Mouse (Mus musculus) thymus, adult 2 months (tissue): ENCODE results near the gene Cdh22. TPM values are rescaled to one million over a fixed set of nuclear protein-coding genes. Genes with fewer than 3 reads are reported as not detected.

Source experiments
- DNase-seq: peaks from one replicate; pipeline ENCODE4 v3.0.0; 2021
- H3K27ac ChIP-seq: fragments of 200-500 bp; 2 replicates; pipeline ENCODE4 v1.5.1; 2012; ENCODE audit warnings: low read length, control low read depth; ENCODE audit not compliant: control insufficient read depth, insufficient read depth
- H3K27me3 ChIP-seq: fragments of 200-500 bp; 2 replicates; pipeline ENCODE4 v1.6.1; 2012; ENCODE audit warnings: mild to moderate bottlenecking, low read length, moderate library complexity, mixed read lengths; ENCODE audit not compliant: control insufficient read depth, insufficient read depth
- H3K36me3 ChIP-seq: fragments of 200-500 bp; 2 replicates; pipeline ENCODE4 v1.6.1; 2012; ENCODE audit warnings: mild to moderate bottlenecking, low read length, moderate library complexity; ENCODE audit not compliant: control insufficient read depth, insufficient read depth
- H3K4me1 ChIP-seq: fragments of 200-500 bp; replicated peaks from 2 replicates; pipeline ENCODE4 v1.6.1; 2012; ENCODE audit warnings: low read length; ENCODE audit not compliant: control insufficient read depth, insufficient read depth
- H3K4me3 ChIP-seq: fragments of 200-500 bp; 2 replicates; pipeline ENCODE4 v1.5.1; 2012; ENCODE audit warnings: mild to moderate bottlenecking, low read length, control low read depth, moderate library complexity; ENCODE audit not compliant: control insufficient read depth, insufficient read depth
- CTCF ChIP-seq: fragments of 200-500 bp; IDR thresholded peaks from 2 replicates; pipeline ENCODE4 v1.5.1; 2012; ENCODE audit warnings: mild to moderate bottlenecking, control low read depth, low read length, moderate library complexity, borderline replicate concordance; ENCODE audit not compliant: control insufficient read depth, poor library complexity, insufficient read depth; ENCODE audit errors: extremely low read depth
- POLR2A ChIP-seq: fragments of 200-500 bp; IDR thresholded peaks from 2 replicates; pipeline ENCODE4 v1.6.1; 2012; ENCODE audit warnings: mild to moderate bottlenecking, low read length, control low read depth, moderate library complexity; ENCODE audit not compliant: control insufficient read depth, poor library complexity, insufficient read depth; ENCODE audit errors: extremely low read depth
- WGBS: fragments of 180-500 bp; shearing (Covaris S2); methylation state at CpG from one replicate; pipeline ENCODE4 v1.1.7; 2018; 5-methylcytosine and 5-hydroxymethylcytosine counted together
- polyA plus RNA-seq: library from polyadenylated mRNA; depleted of rRNA; stranded (reverse); fragments of >200 nt; gene quantifications from 2 replicates; pipeline ENCODE4 v1.2.3, GENCODE M21; 2012

Gene Cdh22
- polyA plus RNA-seq, 1 experiment = 1.2 TPM

DNA sequence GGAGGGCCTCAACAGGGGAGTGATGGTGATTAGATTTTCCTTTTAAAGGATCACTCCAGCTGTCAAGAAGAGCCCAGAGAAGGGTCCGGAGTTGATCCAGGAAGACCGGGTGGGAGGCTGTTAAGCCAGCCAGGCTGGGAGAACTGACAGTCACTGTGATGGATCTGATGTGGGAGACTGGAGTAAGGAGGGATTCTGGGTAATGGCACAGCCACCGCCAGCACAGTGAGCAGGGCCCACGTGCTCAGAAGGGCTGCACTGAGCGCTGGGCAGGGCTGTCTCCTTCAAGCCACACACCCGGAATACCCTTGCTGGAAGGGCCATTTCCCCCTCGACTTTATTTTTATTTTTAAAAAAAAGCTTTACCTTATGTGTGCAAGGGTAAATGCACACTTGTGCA lies 29.7 kb downstream of the Cdh22 start:
- DNase-seq = no peak
- H3K27ac ChIP-seq = no peak overlapping the region
- no peak overlapping the region for H3K4me3 ChIP-seq
- TF ChIP-seq CTCF = no peak
- no peak for TF ChIP-seq POLR2A
- no peaks in the 10 kb centered on the region for H3K36me3 ChIP-seq
- WGBS = 43% methylated on average over 7 of the region's 7 CpGs
- no peaks in the 10 kb centered on the region; the same call in 1 of the 2 replicates for H3K27me3 ChIP-seq
- H3K4me1 ChIP-seq = no peaks in the 10 kb centered on the region

DNA sequence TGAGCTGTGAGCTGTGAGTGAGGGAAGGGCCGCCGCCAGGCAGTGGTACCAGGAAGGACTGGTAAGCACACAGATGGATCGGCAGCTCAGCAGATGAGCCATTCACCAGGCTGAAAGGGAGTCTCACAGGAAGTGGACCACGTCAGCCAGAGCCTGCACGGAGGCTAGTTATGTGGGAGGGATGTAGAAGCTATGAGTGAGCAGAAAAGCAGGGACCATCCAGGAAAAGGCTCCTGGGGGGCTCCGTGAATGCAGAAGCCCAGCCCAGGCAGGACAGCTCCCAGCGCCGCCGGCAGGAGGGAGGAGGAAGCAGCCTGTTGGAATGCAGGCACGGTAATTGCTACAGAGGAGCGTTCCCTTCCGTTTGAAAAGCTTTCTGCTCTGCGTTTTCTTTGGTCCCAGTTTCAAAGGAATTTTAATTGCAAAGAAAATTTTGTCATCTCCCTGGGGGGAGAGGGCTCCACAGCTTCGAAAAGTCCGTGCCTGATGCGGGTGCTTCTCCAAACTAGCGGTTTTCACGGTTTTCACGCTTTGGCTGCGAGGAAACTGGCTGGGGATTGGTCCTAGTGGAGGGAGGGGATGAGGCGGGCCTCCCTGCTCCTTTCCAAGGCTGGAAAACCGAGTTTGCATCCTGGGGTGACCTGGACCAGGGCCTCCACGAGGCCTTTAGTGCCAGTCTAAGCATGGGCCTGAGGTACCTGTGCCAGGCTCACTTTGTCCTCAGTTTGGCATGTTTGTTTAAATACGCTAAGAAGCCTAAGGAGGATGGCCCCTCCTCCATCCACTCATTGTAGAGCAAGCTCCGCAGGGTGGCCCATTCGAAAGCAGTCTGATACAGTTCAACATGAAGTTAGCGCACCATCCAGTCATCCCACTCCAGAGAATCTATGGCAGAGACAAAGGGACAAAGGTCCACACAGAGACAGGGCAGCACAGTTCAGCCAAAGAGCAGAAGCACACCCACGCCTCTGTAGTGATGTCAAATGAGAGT lies 32.6 kb downstream of the Cdh22 start:
- H3K27me3 ChIP-seq = no peaks in the 10 kb centered on the region; the same call in 1 of the 2 replicates

DNA sequence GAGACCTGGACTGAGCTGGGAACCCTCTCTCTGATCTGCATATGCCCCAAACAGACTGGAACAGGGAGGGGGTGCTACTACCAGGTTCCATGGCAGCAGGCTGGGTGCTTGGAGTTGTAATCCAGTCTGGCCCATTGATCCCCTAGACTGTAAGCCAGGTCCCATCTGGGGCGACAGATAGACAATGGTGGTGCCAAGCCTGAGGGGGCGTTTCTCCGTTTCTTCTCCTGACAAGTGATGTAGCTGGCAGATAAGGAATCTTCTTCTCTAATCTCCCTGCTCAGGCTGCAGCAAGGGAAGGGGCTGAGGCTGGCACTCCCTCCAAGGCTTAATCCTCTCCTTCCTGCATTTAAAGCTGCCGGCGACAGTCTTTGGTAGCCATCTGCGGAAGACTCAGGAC lies 37.1 kb downstream of the Cdh22 start:
- Histone ChIP-seq H3K4me3 (no peak overlapping the region), H3K36me3 (no peaks in the 10 kb centered on the region), H3K4me1 (no peaks in the 10 kb centered on the region), H3K27me3 (peaks cover 2% of the 10 kb centered on the region; the same call in 1 of the 2 replicates), H3K27ac (no peak overlapping the region)
- TF ChIP-seq CTCF = no peak
- TF ChIP-seq POLR2A = no peak
- 78% methylated on average over 6 of the region's 6 CpGs for WGBS
- DNase-seq = no peak

More for the DNA sequence above, 32.6 kb downstream of the Cdh22 start:
- Histone ChIP-seq H3K36me3 (no peaks in the 10 kb centered on the region), H3K27ac (no peak overlapping the region), H3K4me1 (no peaks in the 10 kb centered on the region), H3K4me3 (no peak overlapping the region)
- no peak for DNase-seq
- TF ChIP-seq POLR2A = no peak
- TF ChIP-seq CTCF = no peak
- 12% methylated on average over 28 of the region's 28 CpGs for WGBS

DNA sequence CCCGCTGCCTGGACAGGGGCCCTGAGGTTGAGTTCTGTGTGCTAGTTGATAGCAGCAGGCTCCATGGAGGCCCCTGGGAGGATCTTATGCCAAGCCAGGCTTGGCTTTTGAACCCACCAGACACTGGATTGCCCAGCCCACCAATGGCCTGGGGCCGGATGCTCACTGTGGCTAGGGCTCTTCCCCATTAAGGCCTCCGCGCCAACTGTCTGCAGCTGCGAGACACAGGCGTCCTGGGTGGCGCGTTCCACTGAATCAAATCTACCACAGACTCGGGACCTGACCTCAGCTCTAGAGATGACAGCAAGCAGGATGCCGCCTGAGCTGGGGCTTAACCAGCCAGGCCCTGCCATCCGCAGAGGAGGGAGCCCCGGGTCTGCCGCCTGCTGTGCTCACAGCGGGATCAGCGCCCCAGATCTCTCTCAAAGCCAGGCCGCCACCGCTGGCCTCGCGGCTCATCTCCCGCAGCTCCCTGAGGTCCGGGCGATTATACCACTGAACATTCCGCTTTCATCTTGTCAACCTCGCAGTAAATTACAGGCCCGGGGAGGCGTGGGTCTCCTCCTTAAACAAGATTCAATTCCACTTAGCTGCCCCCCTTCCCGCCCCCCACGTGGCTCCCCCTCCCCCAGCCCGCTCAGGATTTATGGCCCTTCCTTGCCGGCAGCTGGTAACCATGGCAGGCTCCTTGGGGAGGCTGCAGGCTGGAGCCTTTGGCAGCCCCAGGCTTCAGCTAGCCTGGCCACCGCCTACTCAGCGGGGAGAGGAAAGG lies 39.1 kb downstream of the Cdh22 start:
- H3K27ac ChIP-seq = no peak overlapping the region
- 7% methylated on average over 32 of the region's 32 CpGs for WGBS
- TF ChIP-seq CTCF (no peak), POLR2A (no peak)
- no peak for DNase-seq
- H3K27me3 ChIP-seq = peaks cover 2% of the 10 kb centered on the region; the same call in 1 of the 2 replicates
- H3K4me1 ChIP-seq = no peaks in the 10 kb centered on the region
- H3K36me3 ChIP-seq = no peaks in the 10 kb centered on the region
- H3K4me3 ChIP-seq = no peak overlapping the region

DNA sequence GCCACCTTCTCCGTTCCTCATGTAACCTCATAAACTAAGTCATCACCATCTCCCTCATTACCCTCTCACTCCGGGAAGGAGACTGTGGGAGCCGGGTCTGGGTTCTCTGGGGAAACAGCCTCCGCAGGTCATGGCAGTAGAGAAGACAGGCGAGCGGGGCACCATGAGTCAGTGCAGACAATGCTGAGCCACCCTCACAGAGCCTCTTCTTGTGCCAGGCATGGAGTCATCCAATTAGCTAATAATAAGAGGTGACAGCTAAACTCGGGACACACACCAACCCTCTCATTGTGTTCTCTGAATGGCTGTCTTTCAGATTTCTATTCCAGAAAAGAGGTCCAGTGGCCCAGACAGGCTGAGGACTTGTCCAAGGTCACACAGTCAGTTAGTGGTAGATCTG lies 43.2 kb downstream of the Cdh22 start:
- H3K4me1 ChIP-seq = no peaks in the 10 kb centered on the region
- TF ChIP-seq POLR2A (no peak), CTCF (no peak)
- H3K4me3 ChIP-seq = no peak overlapping the region
- no peak for DNase-seq
- H3K27me3 ChIP-seq = peaks cover 2% of the 10 kb centered on the region; the same call in 1 of the 2 replicates
- H3K27ac ChIP-seq = no peak overlapping the region
- WGBS = 84% methylated on average over 7 of the region's 7 CpGs
- no peaks in the 10 kb centered on the region for H3K36me3 ChIP-seq

DNA sequence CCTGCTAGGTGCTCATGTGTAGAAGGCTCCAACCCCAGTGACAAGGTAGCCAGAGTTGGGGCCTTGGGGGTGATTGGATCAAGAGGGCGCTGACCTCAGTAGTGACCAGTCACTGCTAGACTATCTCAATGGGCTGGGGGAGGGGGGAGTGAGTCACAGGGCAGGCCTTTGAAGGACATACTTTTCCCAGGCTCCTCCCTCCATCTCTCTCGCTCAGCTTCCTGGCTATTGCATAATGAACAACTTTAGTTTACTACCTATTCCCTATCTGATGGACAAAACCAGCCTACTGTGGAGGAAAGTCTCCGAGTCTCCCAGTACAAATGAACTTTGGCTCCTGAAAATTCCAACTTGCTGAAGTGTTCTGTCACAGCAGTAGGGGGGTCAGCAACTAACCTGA lies 45.1 kb downstream of the Cdh22 start:
- Histone ChIP-seq H3K4me3 (no peak overlapping the region), H3K27me3 (no peaks in the 10 kb centered on the region), H3K27ac (no peak overlapping the region), H3K36me3 (no peaks in the 10 kb centered on the region), H3K4me1 (no peaks in the 10 kb centered on the region)
- no peak for DNase-seq
- WGBS = 73% methylated on average over 3 of the region's 3 CpGs
- TF ChIP-seq POLR2A = no peak
- no peak for TF ChIP-seq CTCF
